Mouse (Mus musculus) inflammation-experienced regulatory T-cells (primary cell): ENCODE data around the gene Tnfrsf1a. TPM values are rescaled to one million over a fixed set of nuclear protein-coding genes. Genes with fewer than 3 reads are reported as not detected.

Source experiments
- polyA plus RNA-seq, 2 experiments: library from polyadenylated mRNA; unstranded; fragments of 100-300 nt; shearing (Covaris generic); gene quantifications; one replicate each; pipeline ENCODE4 v1.2.1; 2017

Tnfrsf1a gene
- polyA plus RNA-seq, result 10 to 100 TPM; 34.4 to 37.5 TPM

GRCm38 (mm10) chr6:125348721-125349574 lies at the start of gene Tnfrsf1a:
TSS of gene Tnfrsf1a (plus strand) at chr6:125349362.

GRCm38 (mm10) chr6:125313546-125314230 lies 35.5 kb upstream of the Tnfrsf1a start, which contains the start of gene Ltbr:
TSS of gene Ltbr (minus strand) at chr6:125313885.

GRCm38 (mm10) chr6:125320323-125320722 lies 28.8 kb upstream of the Tnfrsf1a start, which contains the start of gene Scnn1a:
TSS of gene Scnn1a (plus strand) at chr6:125320659.

DNA sequence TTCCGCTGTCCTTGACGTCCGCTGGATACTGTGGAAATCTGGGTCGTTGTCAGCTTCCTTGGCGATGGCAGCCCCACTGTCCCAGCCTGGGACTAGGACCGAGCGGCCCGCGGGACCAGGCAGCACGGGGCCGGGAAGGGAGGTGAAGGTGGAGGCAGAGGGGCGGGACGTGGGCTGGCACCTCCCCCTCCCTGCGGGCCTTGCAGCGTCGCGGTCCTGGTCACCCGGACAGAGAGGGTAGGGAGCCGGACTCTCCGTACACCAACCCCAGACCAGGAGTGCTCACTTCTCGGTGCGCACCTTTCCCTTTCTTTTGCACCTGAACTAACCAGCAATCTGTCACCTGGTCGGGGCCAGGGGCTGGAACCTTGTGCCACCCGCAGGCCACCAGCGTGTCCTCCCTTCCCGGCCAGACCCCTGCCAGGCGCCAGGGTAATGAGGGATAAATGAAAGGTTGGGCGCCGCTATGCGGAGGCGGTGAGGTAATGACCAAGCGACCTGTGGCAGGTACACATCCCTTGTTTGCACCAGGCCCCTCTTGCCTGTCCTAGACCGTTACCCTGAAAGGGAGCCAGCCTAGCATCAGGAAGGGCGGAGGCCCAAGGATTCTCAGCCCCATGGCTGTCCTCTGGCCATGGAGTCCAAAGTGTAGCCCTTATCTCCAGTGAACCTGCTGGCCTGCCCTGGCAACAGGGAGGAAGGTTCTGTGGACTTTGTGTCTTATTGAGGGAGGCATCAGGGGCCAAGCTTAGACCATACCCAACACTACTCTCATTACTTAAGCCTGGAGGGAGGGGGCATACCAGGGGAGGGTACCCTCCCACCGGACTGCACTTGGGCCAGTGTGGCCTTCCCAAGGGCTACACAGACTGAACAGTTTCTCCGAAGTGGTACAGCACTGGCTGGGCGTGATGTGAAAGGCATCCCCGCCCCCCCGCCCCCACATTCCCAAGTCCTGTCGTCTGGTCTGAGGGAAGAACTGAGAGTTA lies 31.5 kb downstream of the Tnfrsf1a start, which contains the start of gene Plekhg6:
Gene Plekhg6, minus strand, starts transcription at position 422 of the 989 bp plus-strand sequence.

Other genes starting within 250 kb of the Tnfrsf1a start
- 10 to 100 TPM; 44.4 to 53.1 TPM for gene Nop2, start 217.5 kb upstream of the Tnfrsf1a start, polyA plus RNA-seq
- 10 to 100 TPM; 30.3 to 30.4 TPM for gene Iffo1, start 204.1 kb upstream of the Tnfrsf1a start, polyA plus RNA-seq
- 100 to 1,000 TPM; 230 to 258 TPM for gene Gapdh, start 182.9 kb upstream of the Tnfrsf1a start, polyA plus RNA-seq
- gene Ncapd2, start 157.7 kb upstream of the Tnfrsf1a start, polyA plus RNA-seq, result 10 to 100 TPM; 22.3 to 23.4 TPM
- gene Mrpl51, start 157.6 kb upstream of the Tnfrsf1a start, polyA plus RNA-seq, result 10 to 100 TPM; 77.6 to 84.4 TPM
- 10 to 100 TPM; 43.8 TPM for gene Vamp1, start 133.8 kb upstream of the Tnfrsf1a start, polyA plus RNA-seq
- 100 to 1,000 TPM in 1 of 2 experiments, 10 to 100 TPM in 1; 98.8 to 118 TPM for gene Tapbpl, start 117.5 kb upstream of the Tnfrsf1a start, polyA plus RNA-seq
- gene Cd27, start 112.4 kb upstream of the Tnfrsf1a start, polyA plus RNA-seq, result 100 to 1,000 TPM; 493 to 591 TPM
- 1 to 10 TPM in 1 of 2 experiments, under 1 TPM in 1; 0.61 to 2.1 TPM for gene Tuba3a, start 63.3 kb upstream of the Tnfrsf1a start, polyA plus RNA-seq
- 1 to 10 TPM in 1 of 2 experiments, not detected in 1; 1.0 TPM for gene Ltbr, start 35.5 kb upstream of the Tnfrsf1a start, polyA plus RNA-seq
- gene Scnn1a, start 28.7 kb upstream of the Tnfrsf1a start, polyA plus RNA-seq, result under 1 TPM; 0.19 to 0.36 TPM
- under 1 TPM; 0.10 to 0.70 TPM for gene Plekhg6, start 31.4 kb downstream of the Tnfrsf1a start, polyA plus RNA-seq
- gene Cd9, start 145.4 kb downstream of the Tnfrsf1a start, polyA plus RNA-seq, result 100 to 1,000 TPM; 108 to 205 TPM
- gene Vwf, start 197.4 kb downstream of the Tnfrsf1a start, polyA plus RNA-seq, result 1 to 10 TPM in 1 of 2 experiments, under 1 TPM in 1; 0.25 to 3.9 TPM